ENCODE assay signal across 49 mouse cellular contexts in the genomic region with DNA sequence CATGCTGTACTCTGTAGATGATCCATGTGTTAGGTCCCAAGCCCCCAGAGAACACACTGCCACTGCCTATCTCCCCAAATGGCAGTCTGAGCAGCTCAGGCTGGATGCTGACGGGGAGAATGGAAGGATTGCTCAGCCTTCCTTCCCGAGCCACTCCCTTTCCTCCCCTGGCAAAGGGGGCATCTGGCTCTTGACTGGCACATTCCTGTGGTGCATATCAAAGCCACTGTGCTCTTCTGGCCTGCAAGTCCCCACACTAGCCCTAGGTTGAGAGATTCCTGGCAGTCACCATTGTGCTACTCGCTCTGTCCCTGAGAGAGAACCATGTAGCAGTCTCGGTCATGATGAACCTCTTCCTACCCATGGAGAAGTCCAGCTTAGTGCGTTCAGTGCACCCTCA. TPM values are rescaled to one million over a fixed set of nuclear protein-coding genes. Genes with fewer than 3 reads are reported as not detected.
"Had no signal": no experiment of that assay in that cellular context is flagged by ENCODE, and none has a peak within 500 bp of the region (broad histone marks: within the 10 kb centered on the region; RNA-seq: fewer than 3 reads in every experiment).

No protein-coding gene starts in this region.

- H3K36me3 ChIP-seq: heart, embryonic 10.5 days; heart, embryonic 12.5 days; heart, embryonic 13.5 days; heart, embryonic 15.5 days; hindbrain, embryonic 10.5 days; hindbrain, embryonic 12.5 days; hindbrain, embryonic 13.5 days; hindbrain, embryonic 15.5 days; intestine, embryonic 15.5 days; kidney, embryonic 15.5 days had no signal

- H3K27ac ChIP-seq: heart, embryonic 10.5 days; heart, embryonic 13.5 days; heart, embryonic 15.5 days; hindbrain, embryonic 10.5 days; hindbrain, embryonic 12.5 days; hindbrain, embryonic 13.5 days; hindbrain, embryonic 14.5 days; hindbrain, embryonic 15.5 days; intestine, embryonic 15.5 days; kidney, embryonic 15.5 days; kidney, postnatal 0 days; layer of hippocampus, adult 2 months; left cerebral cortex, adult 2 months had no signal

- H3K27me3 ChIP-seq: heart, embryonic 12.5 days; heart, embryonic 13.5 days; heart, embryonic 15.5 days; hindbrain, embryonic 12.5 days; hindbrain, embryonic 13.5 days; hindbrain, embryonic 15.5 days; intestine, embryonic 15.5 days; kidney, embryonic 15.5 days had no signal

- DNase-seq: heart, postnatal 10 days; heart, postnatal 36 days; heart, postnatal 4 days; kidney, adult 11 months; kidney, adult 18-20 months; kidney, adult 2 months; kidney, adult 8-10 months; kidney, adult 9 months; kidney, postnatal 10 days; kidney, postnatal 14 days; kidney, postnatal 25 days; kidney, postnatal 36 days; kidney, postnatal 4 days; layer of hippocampus, adult 9-11 months; layer of hippocampus, postnatal 36 days had no signal

- ATAC-seq: hindbrain, embryonic 16.5 days; inflammation-experienced regulatory T-cells, adult 6 months; intestine, embryonic 15.5 days; intestine, embryonic 16.5 days; intestine, postnatal 0 days had no signal

- H3K9me3 ChIP-seq: heart, embryonic 10.5 days; heart, embryonic 12.5 days; heart, embryonic 13.5 days; heart, embryonic 15.5 days; hindbrain, embryonic 10.5 days; hindbrain, embryonic 12.5 days; hindbrain, embryonic 13.5 days; hindbrain, embryonic 15.5 days; intestine, embryonic 15.5 days; kidney, embryonic 15.5 days had no signal

- H3K4me1 ChIP-seq: heart, embryonic 12.5 days; heart, embryonic 13.5 days; heart, embryonic 15.5 days; hindbrain, embryonic 10.5 days; hindbrain, embryonic 12.5 days; hindbrain, embryonic 13.5 days; hindbrain, embryonic 15.5 days; intestine, embryonic 15.5 days; kidney, embryonic 15.5 days had no signal

- H3K9ac ChIP-seq: heart, embryonic 12.5 days; heart, embryonic 13.5 days; heart, embryonic 15.5 days; hindbrain, embryonic 12.5 days; hindbrain, embryonic 13.5 days; hindbrain, embryonic 14.5 days; hindbrain, embryonic 15.5 days; intestine, embryonic 15.5 days; kidney, embryonic 15.5 days had no signal

- H3K4me2 ChIP-seq: heart, embryonic 11.5 days; heart, embryonic 12.5 days; heart, embryonic 13.5 days; heart, embryonic 15.5 days; hindbrain, embryonic 12.5 days; hindbrain, embryonic 13.5 days; hindbrain, embryonic 14.5 days; hindbrain, embryonic 15.5 days; intestine, embryonic 15.5 days; kidney, embryonic 15.5 days had no signal

- H3K4me3 ChIP-seq: heart, embryonic 10.5 days; heart, embryonic 12.5 days; heart, embryonic 13.5 days; heart, embryonic 15.5 days; hindbrain, embryonic 10.5 days; hindbrain, embryonic 12.5 days; hindbrain, embryonic 13.5 days; hindbrain, embryonic 15.5 days; intestine, embryonic 15.5 days; kidney, embryonic 15.5 days; layer of hippocampus, adult 2 months; left cerebral cortex, adult 2 months had no signal

RNA-seq across cellular contexts. Expression of a gene that starts 25.1 kb away (rescaled TPM):
- total RNA-seq: hematopoietic stem cell, adult 5-6 weeks; layer of hippocampus, adult 18-20 months; layer of hippocampus, adult 2 months; layer of hippocampus, postnatal 10 days; layer of hippocampus, postnatal 14 days; layer of hippocampus, postnatal 25 days; layer of hippocampus, postnatal 36 days; left cerebral cortex, adult 18-20 months; left cerebral cortex, adult 2 months; left cerebral cortex, adult 8-10 months had no signal
- polyA plus RNA-seq: hindbrain, embryonic 10.5 days; hindbrain, embryonic 11.5 days; hindbrain, embryonic 12.5 days; hindbrain, embryonic 13.5 days; hindbrain, embryonic 14.5 days; hindbrain, embryonic 15.5 days; inflammation-experienced regulatory T-cells, adult 6 months; intestine, embryonic 14.5 days; intestine, embryonic 15.5 days; intestine, embryonic 16.5 days; intestine, postnatal 0 days; kidney, embryonic 14.5 days; kidney, postnatal 0 days; large intestine, adult 2 months had no signal

RNA-seq across cellular contexts. Expression of a gene that starts 29.0 kb away (rescaled TPM):
- total RNA-seq: heart, postnatal 10 days; heart, postnatal 25 days; heart, postnatal 36 days; heart, postnatal 4 days; hematopoietic stem cell, adult 5-6 weeks had no signal
- polyA plus RNA-seq: heart, embryonic 10.5 days; heart, embryonic 11.5 days; heart, embryonic 14.5 days; heart, embryonic 15.5 days; intestine, embryonic 14.5 days; intestine, embryonic 15.5 days; intestine, embryonic 16.5 days; intestine, postnatal 0 days; kidney, adult 2 months; kidney, embryonic 14.5 days; kidney, embryonic 15.5 days had no signal

RNA-seq across cellular contexts. Expression of a gene that starts 51.8 kb away (rescaled TPM):
- total RNA-seq: hematopoietic stem cell, adult 5-6 weeks had no signal
- polyA plus RNA-seq: inflammation-experienced regulatory T-cells, adult 6 months had no signal

RNA-seq across cellular contexts. Expression of a gene that starts 53.6 kb away (rescaled TPM):
- total RNA-seq: heart, postnatal 10 days; heart, postnatal 25 days; heart, postnatal 36 days; heart, postnatal 4 days; hematopoietic stem cell, adult 5-6 weeks had no signal
- polyA plus RNA-seq: heart, embryonic 10.5 days; heart, embryonic 11.5 days; heart, embryonic 12.5 days; heart, embryonic 13.5 days; heart, embryonic 14.5 days; heart, embryonic 15.5 days; heart, embryonic 16.5 days; heart, postnatal 0 days; hindbrain, embryonic 11.5 days; hindbrain, embryonic 12.5 days; hindbrain, embryonic 13.5 days; hindbrain, embryonic 14.5 days; inflammation-experienced regulatory T-cells, adult 6 months; intestine, embryonic 14.5 days; intestine, embryonic 15.5 days; intestine, embryonic 16.5 days; intestine, postnatal 0 days; kidney, embryonic 14.5 days; kidney, embryonic 15.5 days; kidney, postnatal 0 days; large intestine, adult 2 months had no signal
